Mouse (Mus musculus): Measurements from ENCODE around the gene Polr3e.

GRCm38 (mm10) chr7:120980931-120981924 lies 63.7 kb downstream of the Polr3e start:
- TF ChIP-seq CTCF (IDR thresholded peaks at IDR 0.05; ENCODE audit: borderline replicate concordance, insufficient read depth, low read length) (no peak), POLR2A (IDR thresholded peaks at IDR 0.05; ENCODE audit: low read depth, low read length) (no peak)
